Mouse (Mus musculus) ES-Bruce4 (cell line): Measurements from ENCODE around the gene Rpl41. TPM values are rescaled to one million over a fixed set of nuclear protein-coding genes. Genes with fewer than 3 reads are reported as not detected.
A peak's percentile ranks its signal among the peaks of the same experiment; 100 is the strongest.

Source experiments
- H3K27ac ChIP-seq: 2 replicates; pipeline ENCODE4 v1.5.1; 2012; ENCODE audit warnings: low read length, inconsistent platforms; ENCODE audit not compliant: insufficient read depth
- H3K27me3 ChIP-seq: 2 replicates; pipeline ENCODE4 v1.6.1; 2012; ENCODE audit warnings: mild to moderate bottlenecking, low read length, inconsistent platforms; ENCODE audit not compliant: control insufficient read depth, poor library complexity, insufficient read depth, severe bottlenecking
- H3K36me3 ChIP-seq: 2 replicates; pipeline ENCODE4 v1.6.1; 2012; ENCODE audit warnings: inconsistent platforms, mild to moderate bottlenecking, low read length, moderate library complexity; ENCODE audit not compliant: control insufficient read depth, poor library complexity, insufficient read depth, severe bottlenecking
- H3K4me1 ChIP-seq: one replicate; pipeline ENCODE4 v1.8.1; 2011; ENCODE audit warnings: low read length; ENCODE audit not compliant: control insufficient read depth, insufficient read depth
- H3K4me3 ChIP-seq: 2 replicates; pipeline ENCODE4 v1.5.1; 2011; ENCODE audit warnings: low read depth, mild to moderate bottlenecking, low read length
- H3K9ac ChIP-seq: 2 replicates; pipeline ENCODE4 v1.6.1; 2012; ENCODE audit warnings: low read depth, mild to moderate bottlenecking, inconsistent platforms; ENCODE audit not compliant: poor library complexity, severe bottlenecking
- H3K9me3 ChIP-seq: replicated peaks from 2 replicates; pipeline ENCODE4 v1.6.1; 2012; ENCODE audit warnings: mild to moderate bottlenecking, low read length, inconsistent platforms; ENCODE audit not compliant: control insufficient read depth, poor library complexity, insufficient read depth, severe bottlenecking
- CTCF ChIP-seq: IDR thresholded peaks from one replicate; pipeline ENCODE4 v1.8.1; 2011; ENCODE audit warnings: low read depth, low read length
- EP300 ChIP-seq: IDR thresholded peaks from 2 replicates; pipeline ENCODE4 v1.6.1; 2011; ENCODE audit warnings: low read depth, low read length; ENCODE audit not compliant: insufficient read depth
- POLR2A ChIP-seq: IDR thresholded peaks from one replicate; pipeline ENCODE4 v1.8.1; 2011; ENCODE audit warnings: low read length; ENCODE audit not compliant: insufficient read depth
- polyA plus RNA-seq: library from polyadenylated mRNA; stranded (reverse); fragments of >200 nt; gene quantifications from 2 replicates; pipeline ENCODE4 v1.2.4, GENCODE M21; 2011; ENCODE audit warnings: low read depth; ENCODE audit not compliant: missing spikeins, insufficient read depth, insufficient read length

Rpl41 gene
- polyA plus RNA-seq, 1 experiment: 3,978 TPM

DNA sequence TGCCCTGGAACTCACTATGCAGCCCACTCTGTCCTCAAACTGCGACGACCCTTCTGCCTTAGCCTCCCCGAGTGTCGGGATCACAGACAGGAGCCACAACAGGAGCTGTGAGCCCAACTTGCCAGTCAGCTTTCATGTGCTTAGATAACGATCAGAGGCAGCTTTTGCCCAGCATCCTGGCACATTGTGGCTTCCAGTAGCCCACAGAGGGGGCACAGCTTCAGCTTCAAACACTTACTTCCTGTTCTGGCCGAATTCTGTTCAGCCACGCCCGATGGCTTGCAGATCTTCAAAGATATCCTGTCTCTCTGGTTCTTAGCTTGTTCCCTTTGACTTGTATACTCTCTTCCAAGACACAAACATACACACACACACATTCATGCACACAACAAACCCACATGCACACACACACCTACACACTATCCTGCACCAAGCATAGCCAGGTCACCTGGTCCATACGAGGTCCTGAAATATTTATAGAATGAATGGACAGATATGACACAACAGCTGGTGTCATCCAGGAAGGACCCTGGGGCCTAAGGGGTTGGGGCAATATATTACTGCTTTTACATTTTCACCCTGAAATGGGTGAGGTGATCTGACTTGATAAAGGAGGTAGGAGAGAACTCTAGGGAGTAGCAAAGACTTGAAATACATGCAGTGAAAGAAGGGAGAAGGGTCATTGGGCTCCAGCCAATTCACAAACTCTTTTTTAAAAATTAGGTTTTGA lies 44.3 kb downstream of the Rpl41 start:
- no peaks in the 10 kb centered on the region for H3K27me3 ChIP-seq
- H3K36me3 ChIP-seq: no peaks in the 10 kb centered on the region
- no peaks in the 10 kb centered on the region for H3K9me3 ChIP-seq
- no peak overlapping the region for H3K27ac ChIP-seq
- TF ChIP-seq EP300: no peak
- no peak for TF ChIP-seq POLR2A
- TF ChIP-seq CTCF: no peak
- H3K4me3 ChIP-seq: no peak overlapping the region
- no peak overlapping the region for H3K9ac ChIP-seq
- H3K4me1 ChIP-seq: no peaks in the 10 kb centered on the region

DNA sequence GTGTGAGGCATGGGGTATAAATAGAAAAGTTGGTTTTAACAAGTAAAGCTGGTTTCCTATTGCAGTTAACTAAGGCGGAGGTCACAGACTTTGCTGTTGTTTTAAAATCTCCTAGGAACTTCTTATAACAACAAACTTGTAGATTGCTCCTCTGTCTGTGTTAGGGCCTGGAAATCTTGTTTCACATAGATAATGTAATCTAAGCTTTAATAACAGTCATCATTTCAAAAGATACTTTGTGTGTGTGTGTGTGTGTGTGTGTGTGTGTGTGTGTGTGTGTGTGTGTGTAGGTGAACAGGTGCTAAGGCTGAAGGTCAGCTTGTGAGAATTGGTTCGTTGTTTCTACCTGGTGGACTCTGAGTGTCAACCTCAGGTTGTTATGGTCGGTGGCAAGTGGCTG lies 45.1 kb downstream of the Rpl41 start:
- Histone ChIP-seq H3K9ac (no peak overlapping the region), H3K36me3 (no peaks in the 10 kb centered on the region), H3K27ac (no peak overlapping the region), H3K27me3 (no peaks in the 10 kb centered on the region), H3K4me1 (no peaks in the 10 kb centered on the region), H3K4me3 (no peak overlapping the region), H3K9me3 (no peaks in the 10 kb centered on the region)
- TF ChIP-seq POLR2A: no peak
- no peak for TF ChIP-seq CTCF
- no peak for TF ChIP-seq EP300

DNA sequence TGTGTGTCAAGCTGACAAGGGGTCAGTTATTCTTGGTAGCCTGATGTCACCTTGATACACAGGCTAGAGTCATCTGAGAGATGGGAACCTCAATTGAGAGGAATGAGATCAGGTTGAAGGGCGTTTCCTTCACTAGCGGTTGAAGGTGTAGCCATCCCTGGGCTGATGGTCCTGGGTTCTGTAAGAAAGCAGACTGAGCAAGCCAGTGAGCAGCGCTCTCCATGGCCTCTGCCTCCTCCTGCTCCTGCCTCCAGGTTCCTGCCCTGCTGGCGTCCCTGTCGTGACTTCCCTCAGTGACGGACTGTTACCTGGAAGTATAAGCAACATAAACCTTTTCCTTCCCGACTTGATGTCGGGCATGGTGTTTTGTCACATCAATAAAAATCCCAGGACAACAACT lies 45.6 kb downstream of the Rpl41 start:
- H3K4me1 ChIP-seq: no peaks in the 10 kb centered on the region
- H3K4me3 ChIP-seq: no peak overlapping the region
- H3K27me3 ChIP-seq: no peaks in the 10 kb centered on the region
- TF ChIP-seq EP300: no peak
- no peak for TF ChIP-seq POLR2A
- no peak for TF ChIP-seq CTCF
- no peak overlapping the region for H3K9ac ChIP-seq
- H3K9me3 ChIP-seq: no peaks in the 10 kb centered on the region
- no peak overlapping the region for H3K27ac ChIP-seq
- no peaks in the 10 kb centered on the region for H3K36me3 ChIP-seq

DNA sequence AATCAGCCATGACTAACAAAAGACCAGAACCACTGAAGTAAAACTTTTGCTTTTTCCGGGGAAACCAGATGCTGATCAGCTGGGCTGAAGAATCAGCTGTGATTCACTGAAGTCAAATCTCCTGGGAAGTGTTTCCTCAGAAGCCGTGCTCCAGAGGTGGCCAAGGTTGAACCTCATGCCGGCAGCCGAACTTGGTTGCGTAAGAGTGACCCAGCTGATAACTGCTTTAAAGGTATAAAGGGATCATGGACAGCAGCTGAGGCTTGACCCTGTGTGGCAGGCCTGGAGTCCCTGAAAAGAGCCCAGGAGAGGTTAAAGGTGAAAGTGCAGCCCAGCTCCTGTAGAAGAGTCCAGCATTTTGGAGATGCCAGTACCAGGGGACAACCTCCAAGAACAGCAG lies 46.8 kb downstream of the Rpl41 start:
- Histone ChIP-seq H3K9me3 (no peaks in the 10 kb centered on the region), H3K9ac (no peak overlapping the region), H3K27me3 (no peaks in the 10 kb centered on the region), H3K4me1 (no peaks in the 10 kb centered on the region), H3K4me3 (no peak overlapping the region), H3K36me3 (no peaks in the 10 kb centered on the region), H3K27ac (no peak overlapping the region)
- no peak for TF ChIP-seq CTCF

DNA sequence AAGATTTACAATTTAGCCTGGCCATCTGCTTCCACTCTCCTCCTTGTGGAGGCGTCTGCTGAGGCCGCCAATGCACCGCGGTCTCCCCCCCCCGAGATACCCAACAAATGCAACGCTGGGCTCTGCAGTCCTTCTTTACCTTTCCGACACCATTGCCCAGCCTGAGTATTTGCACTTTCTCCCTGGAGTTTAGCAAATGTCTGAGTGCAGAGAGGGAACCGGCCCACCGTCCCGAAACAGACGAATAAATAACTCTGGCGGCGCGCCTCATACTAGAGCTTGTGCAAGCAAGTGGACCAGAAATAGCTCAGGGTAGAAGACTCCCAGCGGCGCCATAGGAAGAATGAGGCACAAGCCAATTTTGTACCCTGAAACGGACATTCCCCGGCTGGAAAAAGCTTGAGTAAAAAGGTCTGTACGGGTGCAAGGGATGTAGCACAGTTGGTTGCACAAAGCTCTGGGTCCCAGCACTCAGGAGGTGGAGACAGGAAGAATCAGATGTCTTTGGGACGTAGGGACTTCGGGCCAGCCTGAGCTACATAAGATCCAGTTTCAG lies 49.9 kb downstream of the Rpl41 start:
- Histone ChIP-seq H3K4me3 (peak overlapping the region; percentile 96), H3K9me3 (no peaks in the 10 kb centered on the region), H3K36me3 (no peaks in the 10 kb centered on the region), H3K9ac (peak overlapping the region; percentile 62), H3K27me3 (no peaks in the 10 kb centered on the region), H3K27ac (peak overlapping the region; percentile 60), H3K4me1 (no peaks in the 10 kb centered on the region)
- TF ChIP-seq EP300: no peak
- no peak for TF ChIP-seq POLR2A
- TF ChIP-seq CTCF: no peak

DNA sequence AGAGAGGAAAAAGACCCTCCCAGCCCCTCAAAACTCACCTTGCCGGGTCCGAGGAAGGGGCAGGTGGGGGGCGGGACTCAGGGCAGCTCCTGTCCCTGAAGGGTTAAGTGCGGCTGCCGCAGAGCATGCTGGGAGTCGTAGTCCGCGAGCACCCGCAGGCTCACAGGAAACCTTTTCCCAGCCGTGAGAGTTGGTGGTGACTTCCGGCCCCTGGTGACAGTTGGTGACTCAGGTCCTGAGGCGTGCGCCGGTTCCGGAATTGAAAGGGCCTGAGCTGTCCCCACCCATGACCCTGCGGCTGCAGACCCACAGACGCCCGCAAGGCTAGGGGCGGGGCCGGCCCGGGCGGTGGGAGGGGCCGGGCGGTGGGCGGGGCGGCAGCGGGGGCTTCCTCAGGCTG lies 50.5 kb downstream of the Rpl41 start, which contains the start of gene Myl6b:
Gene Myl6b (minus strand): TSS at position 96 of the 400 bp plus-strand sequence.
- Histone ChIP-seq H3K27me3 (no peaks in the 10 kb centered on the region), H3K4me1 (no peaks in the 10 kb centered on the region), H3K4me3 (peak within 1 kb of the TSS; percentile 96), H3K36me3 (no peaks in the 10 kb centered on the region), H3K27ac (peak within 1 kb of the TSS; percentile 60), H3K9ac (peak within 1 kb of the TSS; percentile 62), H3K9me3 (no peaks in the 10 kb centered on the region)
- no peak for TF ChIP-seq POLR2A
- peak; percentile 74 for TF ChIP-seq EP300
- no peak for TF ChIP-seq CTCF

Other genes with a start within 250 kb of the Rpl41 start
- gene Pan2, start 246.0 kb downstream of the Rpl41 start, polyA plus RNA-seq: 40.5 and 40.8 TPM in 2 replicates
- gene Cnpy2, start 226.8 kb downstream of the Rpl41 start, polyA plus RNA-seq: 62.9 and 68.4 TPM in 2 replicates
- 197 and 202 TPM in 2 replicates for gene Cs, start 211.6 kb downstream of the Rpl41 start, polyA plus RNA-seq
- 18.7 and 20.2 TPM in 2 replicates for gene Coq10a, start 180.3 kb downstream of the Rpl41 start, polyA plus RNA-seq
- 28.8 and 29.0 TPM in 2 replicates for gene Ankrd52, start 172.2 kb downstream of the Rpl41 start, polyA plus RNA-seq
- gene Slc39a5, start 148.1 kb downstream of the Rpl41 start, polyA plus RNA-seq: 0.31 TPM in 1 of 2 replicates, not detected in the other
- 79.3 and 82.9 TPM in 2 replicates for gene Nabp2, start 137.8 kb downstream of the Rpl41 start, polyA plus RNA-seq
- gene Rnf41, start 137.6 kb downstream of the Rpl41 start, polyA plus RNA-seq: 33.3 and 37.4 TPM in 2 replicates
- gene Smarcc2, start 90.1 kb downstream of the Rpl41 start, polyA plus RNA-seq: 26.3 and 28.6 TPM in 2 replicates
- gene Myl6, start 55.2 kb downstream of the Rpl41 start, polyA plus RNA-seq: 642 and 680 TPM in 2 replicates
- gene Myl6b, start 50.6 kb downstream of the Rpl41 start, polyA plus RNA-seq: 9.0 and 12.8 TPM in 2 replicates
- 20.1 and 20.5 TPM in 2 replicates for gene Esyt1, start 23.4 kb downstream of the Rpl41 start, polyA plus RNA-seq
- gene Zc3h10, start 1.5 kb downstream of the Rpl41 start, polyA plus RNA-seq: 22.4 and 24.6 TPM in 2 replicates
- 366 and 396 TPM in 2 replicates for gene Pa2g4, start 16.7 kb upstream of the Rpl41 start, polyA plus RNA-seq
- gene Erbb3, start 40.3 kb upstream of the Rpl41 start, polyA plus RNA-seq: 39.4 and 41.7 TPM in 2 replicates
- 1,832 and 1,959 TPM in 2 replicates for gene Rps26, start 77.4 kb upstream of the Rpl41 start, polyA plus RNA-seq
- gene Ikzf4, start 96.7 kb upstream of the Rpl41 start, polyA plus RNA-seq: 9.8 and 11.6 TPM in 2 replicates
- 14.3 and 14.4 TPM in 2 replicates for gene Suox, start 124.8 kb upstream of the Rpl41 start, polyA plus RNA-seq
- 79.0 and 83.6 TPM in 2 replicates for gene Rab5b, start 147.0 kb upstream of the Rpl41 start, polyA plus RNA-seq
- gene Pmel, start 154.9 kb upstream of the Rpl41 start, polyA plus RNA-seq: 3.0 TPM in 2 replicates
- gene Cdk2, start 155.7 kb upstream of the Rpl41 start, polyA plus RNA-seq: 81.4 and 82.7 TPM in 2 replicates
- 44.7 and 46.7 TPM in 2 replicates for gene Dgka, start 195.6 kb upstream of the Rpl41 start, polyA plus RNA-seq
- gene Pym1, start 198.6 kb upstream of the Rpl41 start, polyA plus RNA-seq: 53.8 and 56.0 TPM in 2 replicates
- 0.46 and 1.5 TPM in 2 replicates for gene Mmp19, start 241.6 kb upstream of the Rpl41 start, polyA plus RNA-seq